Mouse (Mus musculus) layer of hippocampus, adult 9-10 months (tissue): ENCODE results near the gene Il17rd.

Experiments
- DNase-seq: peaks from one replicate; pipeline ENCODE4 v3.0.0; 2022; ENCODE audit warnings: low spot score

Gene Il17rd

GRCm38 (mm10) chr14:27038783-27039182 lies at the start of gene Il17rd:
Gene Il17rd, plus strand, starts transcription at chr14:27038941.
- peak; percentile 35 for DNase-seq

- no peak for DNase-seq
These were observed 47.1 kb upstream of the Il17rd start for GRCm38 (mm10) chr14:26991622-26992021.

- no peak for DNase-seq
These were observed 45.3 kb upstream of the Il17rd start for GRCm38 (mm10) chr14:26993427-26993826.

- DNase-seq = no peak
These were observed 44.5 kb upstream of the Il17rd start, which contains the start of gene Hesx1 for GRCm38 (mm10) chr14:26994211-26994741. Gene Hesx1, plus strand, starts transcription at chr14:26994416.

GRCm38 (mm10) chr14:26996257-26996656 lies 42.5 kb upstream of the Il17rd start:
- no peak for DNase-seq

- no peak for DNase-seq
These were observed 38.4 kb upstream of the Il17rd start for GRCm38 (mm10) chr14:27000386-27000785.

- no peak for DNase-seq
These were observed 33.8 kb upstream of the Il17rd start for GRCm38 (mm10) chr14:27004906-27005305.

- no peak for DNase-seq
These were observed 32.8 kb upstream of the Il17rd start for GRCm38 (mm10) chr14:27005937-27006336.

GRCm38 (mm10) chr14:27011561-27011960 lies 27.2 kb upstream of the Il17rd start:
- DNase-seq = no peak

GRCm38 (mm10) chr14:27013658-27014057 lies 25.1 kb upstream of the Il17rd start:
- DNase-seq = no peak

- no peak for DNase-seq
These were observed 20.8 kb upstream of the Il17rd start for GRCm38 (mm10) chr14:27017936-27018335.

- no peak for DNase-seq
These were observed 18.9 kb upstream of the Il17rd start for GRCm38 (mm10) chr14:27019850-27020249.

- no peak for DNase-seq
These were observed 15.9 kb upstream of the Il17rd start for GRCm38 (mm10) chr14:27022876-27023275.

GRCm38 (mm10) chr14:27024664-27025063 lies 14.1 kb upstream of the Il17rd start:
- no peak for DNase-seq

- DNase-seq = peak; percentile 61
These were observed 9.0 kb upstream of the Il17rd start for GRCm38 (mm10) chr14:27029771-27030173.

- DNase-seq = no peak
These were observed 7.6 kb upstream of the Il17rd start for GRCm38 (mm10) chr14:27031142-27031541.

GRCm38 (mm10) chr14:27037513-27037912 lies 1.2 kb upstream of the Il17rd start:
- no peak for DNase-seq

GRCm38 (mm10) chr14:27039281-27040248 lies 824 bp downstream of the Il17rd start:
- DNase-seq = no peak

GRCm38 (mm10) chr14:27040451-27040850 lies 1.7 kb downstream of the Il17rd start:
- DNase-seq = no peak

- no peak for DNase-seq
These were observed 3.7 kb downstream of the Il17rd start for GRCm38 (mm10) chr14:27042280-27042983.

- DNase-seq = no peak
These were observed 4.7 kb downstream of the Il17rd start for GRCm38 (mm10) chr14:27043416-27043815.

GRCm38 (mm10) chr14:27044221-27044966 lies 5.7 kb downstream of the Il17rd start:
- DNase-seq = no peak
